Mouse (Mus musculus) lung, postnatal 10 days (tissue): Measurements from ENCODE around the gene Gm9958.

Experiments
- DNase-seq: peaks from one replicate; pipeline ENCODE4 v3.0.0; 2021

The Gm9958 gene

GRCm38 (mm10) chr5:90367067-90367303 is at the start of gene Gm9958:
Gm9958 (plus strand) TSS chr5:90367204.
- DNase-seq = no peak

- peak; percentile 10 for DNase-seq
Observed at GRCm38 (mm10) chr5:90331071-90331470, 35.9 kb upstream of the Gm9958 start.

GRCm38 (mm10) chr5:90332478-90332877 is 34.5 kb upstream of the Gm9958 start:
- DNase-seq = no peak

- no peak for DNase-seq
Observed at GRCm38 (mm10) chr5:90338177-90339091, 28.6 kb upstream of the Gm9958 start.

GRCm38 (mm10) chr5:90339129-90339952 is 27.7 kb upstream of the Gm9958 start:
- DNase-seq = peak; percentile 76

- no peak for DNase-seq
Observed at GRCm38 (mm10) chr5:90339953-90340343, 27.1 kb upstream of the Gm9958 start.

DNA sequence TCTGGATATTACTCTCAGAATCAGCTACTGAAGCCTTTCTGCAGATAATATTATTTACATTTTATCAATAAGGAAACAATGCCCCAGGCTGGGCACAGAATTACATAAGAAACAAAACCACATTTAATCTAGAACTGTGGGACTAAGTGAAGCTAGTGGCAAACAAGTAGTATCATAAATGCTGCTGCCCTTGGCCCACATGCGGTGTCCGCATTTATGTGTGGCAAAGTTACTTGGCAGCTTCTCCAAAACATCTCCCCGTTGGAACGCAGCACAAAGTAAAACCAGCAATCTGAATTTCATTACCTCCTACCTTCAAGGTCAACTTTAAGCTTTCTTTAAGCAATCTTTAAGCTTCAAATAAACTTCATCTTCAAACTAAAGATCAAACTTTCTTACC is 26.2 kb upstream of the Gm9958 start:
- no peak for DNase-seq

GRCm38 (mm10) chr5:90346877-90347276 is 20.1 kb upstream of the Gm9958 start:
- DNase-seq = no peak

DNA sequence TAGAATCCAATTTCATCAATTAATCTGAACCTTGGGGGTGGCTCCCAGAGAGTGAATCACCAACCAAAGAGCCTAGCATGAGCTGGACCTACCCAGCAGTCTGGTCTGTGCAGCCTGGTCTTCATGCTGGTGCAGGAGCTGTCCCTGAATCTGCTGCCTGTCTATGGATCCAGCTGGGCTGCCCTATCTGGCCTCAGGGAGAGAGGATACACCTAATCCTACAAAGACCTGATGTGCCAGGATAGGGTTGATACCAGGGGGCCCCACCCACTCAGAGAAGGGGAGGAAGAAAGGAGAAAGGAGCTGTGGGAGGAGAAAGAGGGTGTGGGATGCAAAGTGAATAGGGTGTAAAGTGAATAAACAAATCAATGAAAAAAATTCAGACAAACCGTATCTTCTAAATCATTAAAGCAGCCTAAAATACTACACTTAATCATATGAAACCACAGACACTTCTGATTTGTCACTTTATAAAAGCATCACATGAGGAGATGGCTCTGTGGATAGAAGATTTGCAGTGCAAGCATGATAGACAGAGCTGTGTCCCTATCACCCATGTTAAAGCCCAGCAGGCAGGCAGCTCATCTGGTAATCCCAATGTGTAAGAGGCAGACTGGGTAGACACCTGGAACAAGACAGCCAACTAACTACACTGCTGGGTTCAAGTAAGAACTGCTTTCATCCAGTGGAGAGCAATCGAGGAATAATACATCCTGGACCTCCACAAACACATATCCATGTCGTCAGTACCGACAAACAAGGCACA is 13.3 kb upstream of the Gm9958 start:
- DNase-seq = no peak

DNA sequence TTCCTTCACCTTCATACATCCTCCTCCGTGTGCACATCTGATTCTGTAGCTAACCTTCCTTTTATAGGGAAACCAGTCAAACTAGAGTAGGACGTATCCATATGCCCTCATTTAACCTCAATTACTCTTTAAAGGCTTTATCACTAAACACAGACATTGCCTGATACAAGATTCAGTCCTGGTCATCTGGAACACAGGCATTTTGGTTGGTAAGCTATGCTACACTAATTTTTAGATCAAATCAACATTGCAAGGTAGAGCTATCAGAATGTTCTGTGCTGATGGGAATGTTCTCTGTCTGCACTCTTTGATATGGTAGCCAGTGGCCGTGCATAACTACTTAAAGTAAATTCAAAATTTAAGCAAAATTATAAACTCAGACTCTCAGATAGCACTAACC is 11.2 kb upstream of the Gm9958 start:
- no peak for DNase-seq

DNA sequence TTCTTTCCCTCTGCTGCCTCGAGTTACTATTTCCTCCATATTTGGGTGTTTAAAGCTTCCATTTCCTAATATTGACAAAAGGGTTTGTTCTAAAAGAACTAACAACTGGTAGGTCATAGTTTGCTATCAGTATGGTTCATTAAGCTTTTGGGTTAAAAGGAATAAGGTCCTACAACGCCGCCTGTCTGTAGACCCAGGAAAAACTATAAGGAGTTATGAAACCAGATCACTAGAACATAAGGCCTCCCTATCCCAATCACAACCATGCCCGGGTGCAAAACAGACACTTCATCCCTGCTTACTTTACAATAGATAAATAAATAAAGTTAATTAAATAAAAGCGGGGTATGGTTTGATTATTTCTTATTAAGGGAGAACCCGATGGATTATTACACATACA is 2.5 kb upstream of the Gm9958 start:
- peak; percentile 88 for DNase-seq

- peak; percentile 58 for DNase-seq
Observed at GRCm38 (mm10) chr5:90365141-90365951, 1.7 kb upstream of the Gm9958 start.

DNA sequence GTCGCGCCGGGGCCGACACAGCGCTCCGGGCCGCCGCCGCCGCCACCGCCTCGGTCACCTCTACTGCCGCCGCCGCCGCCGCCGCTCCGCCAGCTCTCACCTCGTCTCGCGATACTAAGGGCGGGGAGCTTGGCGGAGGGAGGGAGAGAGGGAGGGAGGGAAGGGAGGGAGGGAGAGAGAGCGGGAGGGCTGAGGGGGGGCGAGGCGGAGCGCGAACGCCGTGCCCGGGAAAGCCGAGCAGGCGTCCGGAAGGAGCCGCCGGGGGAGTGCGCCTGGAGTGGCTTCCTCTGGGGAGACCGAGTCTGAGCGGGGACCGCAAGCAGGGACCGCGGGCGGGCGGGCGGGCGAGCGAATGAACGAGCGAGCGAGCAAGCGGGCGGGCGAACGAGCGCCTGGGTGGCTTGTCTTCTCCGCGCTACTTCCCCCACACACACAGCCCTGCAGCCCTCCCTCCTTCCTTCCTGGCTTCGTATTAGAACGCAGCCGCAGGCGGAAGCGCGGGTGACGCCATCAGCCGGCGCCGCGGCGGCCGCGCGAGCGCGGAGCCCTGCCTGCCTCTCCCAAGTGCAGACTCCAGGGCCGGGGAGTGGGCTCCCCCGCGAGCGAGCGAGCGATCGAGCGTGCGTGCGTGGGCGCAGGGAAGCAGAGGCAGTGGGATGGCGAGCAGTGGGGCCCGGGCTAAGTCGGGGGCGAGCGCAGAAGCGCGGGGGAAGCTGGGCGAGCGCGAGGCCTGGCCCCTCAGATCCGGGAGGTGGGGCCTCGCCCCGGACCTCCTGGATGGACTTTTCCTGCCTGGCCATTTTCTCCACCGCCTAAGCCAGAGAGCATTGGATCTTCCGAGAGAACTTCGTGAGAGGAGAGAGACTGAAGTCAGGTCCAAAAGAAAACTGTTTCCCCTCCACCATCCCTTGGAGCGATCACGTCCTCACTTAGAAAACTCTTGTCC is 610 bp upstream of the Gm9958 start, which contains the start of gene Ankrd17:
TSS of gene Ankrd17 (minus strand) at position 457 of the 946 bp plus-strand sequence.
- DNase-seq = peak; percentile 93

- DNase-seq = no peak
Observed at GRCm38 (mm10) chr5:90370401-90370800, 3.4 kb downstream of the Gm9958 start.

GRCm38 (mm10) chr5:90373708-90374107 is 6.7 kb downstream of the Gm9958 start:
- DNase-seq = no peak

DNA sequence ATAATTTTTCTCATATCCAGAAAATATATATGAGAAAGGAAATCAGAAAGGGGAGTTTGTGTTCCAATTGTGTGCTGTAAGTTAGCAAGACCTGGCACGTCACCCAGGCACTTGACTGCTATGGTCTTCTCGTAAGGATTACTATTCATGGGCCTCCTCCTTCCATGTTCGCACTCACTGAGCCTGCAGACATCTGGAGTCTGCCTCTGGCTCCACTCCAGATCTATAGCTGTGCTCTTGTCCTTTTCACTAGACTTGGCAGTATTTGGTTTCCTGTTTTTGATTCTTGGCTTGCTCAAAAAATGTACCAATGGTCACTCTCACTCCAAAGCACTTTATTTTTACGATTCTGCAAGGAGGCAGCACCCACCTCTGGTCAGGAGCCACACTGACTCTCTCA is 14.5 kb downstream of the Gm9958 start:
- DNase-seq = no peak

DNA sequence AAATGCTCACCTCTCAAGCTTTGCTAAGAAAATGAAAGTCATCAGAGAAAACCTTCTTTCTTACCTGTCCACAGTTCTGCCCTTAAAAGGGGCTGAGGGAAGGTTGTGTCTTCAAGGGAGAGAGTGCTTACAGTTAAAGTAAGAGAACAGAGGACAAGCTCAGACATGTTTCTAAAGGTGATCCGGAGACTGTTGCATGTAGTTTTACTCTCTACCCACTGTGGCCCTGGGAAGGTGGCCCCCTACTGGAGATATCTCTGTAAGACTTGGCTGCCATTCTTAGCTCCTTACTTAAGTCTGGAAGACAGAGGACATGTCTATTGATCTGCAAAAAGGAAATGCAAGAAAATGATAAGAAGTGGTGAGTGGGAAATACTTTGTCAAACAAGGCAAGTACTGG is 16.1 kb downstream of the Gm9958 start:
- DNase-seq = peak; percentile 13

- DNase-seq = no peak
Observed at GRCm38 (mm10) chr5:90393764-90394163, 26.8 kb downstream of the Gm9958 start.

- DNase-seq = no peak
Observed at GRCm38 (mm10) chr5:90394322-90394721, 27.3 kb downstream of the Gm9958 start.

DNA sequence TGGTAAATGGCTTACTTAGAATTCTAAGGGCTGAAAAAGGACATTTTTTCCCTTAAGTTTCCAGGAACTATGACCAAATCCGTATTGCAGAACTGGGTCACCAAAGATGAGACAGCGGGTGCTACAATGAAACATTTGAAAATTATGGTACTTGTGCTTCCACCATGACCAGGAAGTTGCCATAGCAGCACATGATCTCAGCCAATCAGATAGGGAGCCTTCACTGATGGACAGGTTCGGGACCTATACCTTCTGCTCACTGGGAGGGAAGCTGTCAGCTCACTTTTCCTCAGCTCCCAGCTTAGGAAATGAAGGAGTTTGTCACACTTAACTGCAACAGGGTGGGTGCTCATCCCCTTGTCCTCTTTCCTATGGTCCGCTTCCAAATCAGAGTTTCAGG is 29.8 kb downstream of the Gm9958 start:
- no peak for DNase-seq

DNA sequence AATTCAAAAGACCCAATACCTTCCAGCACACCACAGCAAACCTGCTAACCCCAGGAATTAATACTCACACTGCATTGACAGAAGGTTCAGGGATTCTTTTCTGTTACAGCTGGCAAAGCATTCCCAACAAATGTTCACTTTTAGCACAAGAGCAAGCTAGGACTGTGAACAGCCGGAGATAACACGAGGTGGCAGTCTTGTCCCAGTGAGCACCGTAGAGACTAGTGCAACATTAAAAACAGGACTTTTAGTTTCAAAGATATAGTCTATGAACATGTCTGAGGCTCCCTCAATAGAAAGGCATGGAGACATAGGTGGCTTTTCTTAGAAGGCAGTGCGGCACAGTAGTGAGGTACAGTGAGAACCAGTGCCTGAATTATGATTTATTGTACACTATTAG is 38.2 kb downstream of the Gm9958 start:
- DNase-seq = peak; percentile 58
